Mouse (Mus musculus) limb, embryonic 11.5 days (tissue): ENCODE results near the gene Muc1. TPM values are rescaled to one million over a fixed set of nuclear protein-coding genes. Genes with fewer than 3 reads are reported as not detected.

Source experiments
- ATAC-seq: fragments of 200-750 bp; cut with Nextera tagmentation; 2 replicates; pipeline ENCODE4 v1.8.0; 2017; ENCODE audit warnings: low read depth; ENCODE audit not compliant: insufficient number of reproducible peaks, low FRiP score, low TSS enrichment
- DNase-seq: peaks from one replicate; pipeline ENCODE4 v3.0.0-alpha.2; 2015; ENCODE audit warnings: low spot score
- H3K27ac ChIP-seq: fragments of 300-500 bp; sonication (generic); replicated peaks from 2 replicates; pipeline ENCODE4 v1.5.1; 2014; ENCODE audit warnings: low read depth, mild to moderate bottlenecking, low read length
- H3K27me3 ChIP-seq: fragments of 300-500 bp; sonication (generic); 2 replicates; pipeline ENCODE4 v1.6.1; 2014; ENCODE audit warnings: mild to moderate bottlenecking, low read length, mixed read lengths; ENCODE audit not compliant: control insufficient read depth, insufficient read depth
- H3K36me3 ChIP-seq: fragments of 300-500 bp; sonication (generic); 2 replicates; pipeline ENCODE4 v1.6.1; 2014; ENCODE audit warnings: mild to moderate bottlenecking, low read length, moderate library complexity, mixed read lengths; ENCODE audit not compliant: control insufficient read depth, insufficient read depth
- H3K4me1 ChIP-seq: fragments of 300-500 bp; sonication (generic); 2 replicates; pipeline ENCODE4 v1.6.1; 2014; ENCODE audit warnings: low read length, mixed read lengths; ENCODE audit not compliant: control insufficient read depth, insufficient read depth
- H3K4me2 ChIP-seq: fragments of 300-500 bp; sonication (generic); 2 replicates; pipeline ENCODE4 v1.6.1; 2014; ENCODE audit warnings: low read depth, mild to moderate bottlenecking, moderate library complexity; ENCODE audit not compliant: severe bottlenecking
- H3K4me3 ChIP-seq: fragments of 300-500 bp; sonication (generic); 2 replicates; pipeline ENCODE4 v1.5.1; 2014; ENCODE audit warnings: low read depth, low read length
- H3K9ac ChIP-seq: fragments of 300-500 bp; sonication (generic); 2 replicates; pipeline ENCODE4 v1.6.1; 2014; ENCODE audit warnings: mild to moderate bottlenecking, low read length
- H3K9me3 ChIP-seq: fragments of 300-500 bp; sonication (generic); 2 replicates; pipeline ENCODE4 v1.6.1; 2016; ENCODE audit warnings: low read length; ENCODE audit not compliant: control insufficient read depth
- WGBS: fragments of 180-500 bp; shearing (Covaris S2); extraction: QIAGEN DNeasy Blood & Tissue Kit; methylation state at CpG from one replicate; pipeline ENCODE4 v1.1.7; 2014; 5-methylcytosine and 5-hydroxymethylcytosine counted together
- microRNA counts: library from miRNA; unstranded; fragments of <30 nt; microRNA quantifications from one replicate; lab custom pipeline; 2016
- microRNA-seq: library from miRNA; unstranded; fragments of <30 nt; microRNA quantifications from one replicate; pipeline ENCODE4, GENCODE M21; 2016
- polyA plus RNA-seq: library from polyadenylated mRNA; unstranded; fragments of >200 nt; fragmentation: Nextera tagmentation; extraction: Ambion mirVana; gene quantifications from 2 replicates; pipeline ENCODE4 v1.2.1, GENCODE M21; 2014

Gene Muc1
- polyA plus RNA-seq, 1 experiment from 2014 or later, result 0.68 TPM

DNA sequence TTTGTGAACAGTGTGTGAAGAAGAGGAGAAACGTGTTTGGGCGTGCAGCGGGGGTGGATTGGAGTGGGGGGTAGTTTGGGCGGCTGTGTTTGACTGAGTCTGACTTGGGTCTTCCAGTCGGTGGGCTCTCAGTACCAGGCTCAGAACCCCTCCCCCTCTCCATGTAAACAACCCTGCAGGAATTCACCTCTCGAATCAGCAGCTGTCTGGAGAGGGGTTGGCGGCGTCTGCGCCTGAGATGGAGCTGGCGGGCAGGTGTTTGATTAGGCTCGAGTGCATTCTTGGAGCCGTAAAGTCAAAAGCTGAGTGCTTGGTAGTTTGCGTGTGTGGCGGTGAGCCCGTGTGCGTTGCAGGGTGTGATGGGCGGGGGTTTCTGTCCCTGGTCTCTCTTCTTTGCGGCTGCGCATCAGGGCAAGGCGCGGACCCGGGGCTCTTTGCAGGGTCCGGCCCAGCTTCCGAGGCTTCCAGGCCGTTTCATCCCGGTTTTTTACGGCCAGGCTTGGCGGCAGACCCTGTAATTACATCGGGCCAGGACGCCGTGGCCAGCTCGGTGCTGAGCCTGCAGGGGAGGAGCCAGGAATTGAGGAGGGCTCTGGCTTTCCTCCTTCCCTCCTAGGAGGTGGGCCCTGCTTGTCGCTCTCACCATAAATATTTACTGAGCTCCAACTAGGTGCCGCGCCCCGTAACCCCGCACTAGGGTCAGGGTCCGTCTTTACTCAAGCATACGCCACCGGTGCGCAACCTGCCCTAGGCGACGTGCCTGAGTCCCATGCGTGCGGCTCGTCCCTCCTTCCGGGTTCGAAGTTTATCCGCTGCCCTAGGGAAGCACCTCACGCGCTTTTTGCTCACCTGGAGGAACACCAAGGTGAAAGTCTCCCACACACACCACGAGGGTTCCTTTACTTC, 52.0 kb downstream of the Muc1 start, which contains the start of gene Efna1:
TSS of gene Efna1 (minus strand) at position 537 of the 906 bp plus-strand sequence.
- DNase-seq (peak; percentile 74), ATAC-seq (peak; percentile 56)
- Histone ChIP-seq H3K4me1 (peaks cover 44% of the 10 kb centered on the region), H3K27me3 (0 out of 2 replicates have a peak, but pooled peaks cover 6% of the 10 kb centered on the region), H3K27ac (peak within 1 kb of the TSS; percentile 62), H3K4me2 (peak within 1 kb of the TSS; percentile 95), H3K9me3 (no peaks in the 10 kb centered on the region), H3K4me3 (peak within 1 kb of the TSS; percentile 57), H3K36me3 (no peaks in the 10 kb centered on the region), H3K9ac (peak within 1 kb of the TSS; percentile 65)
- WGBS, result under 1% methylated on average over 52 of the region's 52 CpGs

DNA sequence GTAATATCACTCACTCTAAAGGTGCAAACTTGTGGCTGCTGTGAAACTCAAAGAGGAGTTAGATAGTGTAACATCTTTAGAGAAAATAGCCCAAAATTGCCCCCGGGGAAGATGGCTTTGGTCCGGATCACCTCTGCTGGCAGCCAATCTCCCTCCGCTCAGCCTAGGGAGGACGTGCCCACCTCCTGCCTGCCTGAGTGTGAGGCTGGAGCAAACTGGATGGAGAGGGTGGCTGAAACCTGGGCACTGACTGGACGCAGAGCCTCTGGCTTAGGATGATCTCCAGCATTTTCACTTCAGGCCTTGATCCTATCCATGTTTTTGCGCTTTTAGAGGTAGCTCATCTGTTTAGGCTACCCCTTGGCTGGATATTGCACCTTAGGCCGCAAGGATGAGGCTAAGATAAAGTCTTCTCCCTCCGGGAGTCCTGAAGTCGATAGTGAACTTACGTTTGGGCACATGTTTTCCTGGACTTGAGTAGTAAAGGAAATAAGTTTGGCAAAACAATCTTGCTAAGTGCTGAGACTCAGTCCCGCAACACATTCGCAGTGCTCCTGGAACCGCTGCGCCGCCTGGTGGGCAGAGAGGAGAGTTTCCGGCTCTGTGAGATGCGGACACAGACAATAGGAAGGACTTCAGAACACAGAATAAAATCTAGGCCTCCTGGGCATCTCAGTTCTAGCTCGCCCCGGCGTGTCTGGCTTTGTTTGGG, 52.9 kb downstream of the Muc1 start:
- Histone ChIP-seq H3K4me2 (peak overlapping the region; percentile 95), H3K4me1 (peaks cover 40% of the 10 kb centered on the region), H3K4me3 (peak overlapping the region; percentile 57), H3K9ac (peak overlapping the region; percentile 56), H3K9me3 (no peaks in the 10 kb centered on the region), H3K27ac (peak overlapping the region; percentile 62; the same call in 1 of the 2 replicates), H3K36me3 (no peaks in the 10 kb centered on the region), H3K27me3 (0 out of 2 replicates have a peak, but pooled peaks cover 6% of the 10 kb centered on the region)
- ATAC-seq, result no peak
- DNase-seq, result peak; percentile 90
- WGBS, result 11% methylated on average over 20 of the region's 20 CpGs

DNA sequence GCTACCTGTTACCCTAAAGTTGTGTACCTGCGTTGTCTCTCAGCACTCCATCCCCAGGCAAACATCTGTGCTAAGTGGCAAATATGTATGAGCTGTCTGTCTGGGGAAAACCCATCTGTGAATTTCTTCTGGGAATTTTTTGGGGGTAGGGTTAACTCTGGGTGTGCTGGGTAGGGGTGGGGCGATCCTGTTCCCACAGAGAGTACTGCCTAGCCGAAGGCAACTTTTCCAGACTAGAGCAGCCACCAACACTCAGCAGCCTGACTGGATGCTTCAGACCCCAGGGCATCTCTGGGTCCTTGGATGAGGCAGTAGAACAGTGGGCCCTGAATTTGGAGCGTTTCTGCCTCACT, 53.4 kb downstream of the Muc1 start:
- Histone ChIP-seq H3K4me1 (peaks cover 35% of the 10 kb centered on the region), H3K4me2 (peak overlapping the region; percentile 95; the same call in 1 of the 2 replicates)

More for the DNA sequence above, 53.4 kb downstream of the Muc1 start:
- ATAC-seq (no peak), DNase-seq (no peak)
- Histone ChIP-seq H3K27me3 (0 out of 2 replicates have a peak, but pooled peaks cover 6% of the 10 kb centered on the region), H3K9ac (no peak overlapping the region), H3K9me3 (no peaks in the 10 kb centered on the region), H3K27ac (no peak overlapping the region), H3K4me3 (no peak overlapping the region), H3K36me3 (no peaks in the 10 kb centered on the region)
- WGBS, result 25% methylated on average over 4 of the region's 4 CpGs

MicroRNA genes within 50 kb of the gene (microRNA counts, 519-probe panel; counts per million panel counts)
- 1,929 counts per million, percentile 15 among the panel's probes with 10 or more counts for microRNA mmu-miR-92b (lab: Ali Mortazavi, UCI)

Small RNAs within 50 kb of the gene (microRNA-seq; reads per million reads assigned to microRNA genes)
- gene Mir92b, result 542 reads per million, percentile 67 among the genes with 10 or more reads in this experiment

Other genes with a start within 250 kb of the Muc1 start
- gene Rusc1, start 135.7 kb upstream of the Muc1 start, polyA plus RNA-seq, result 13.8 TPM in 2 replicates
- not detected in 2 replicates for gene Gm43738, start 128.0 kb upstream of the Muc1 start, polyA plus RNA-seq
- 315 and 326 TPM in 2 replicates for gene Fdps, start 127.1 kb upstream of the Muc1 start, polyA plus RNA-seq
- 1.2 and 1.6 TPM in 2 replicates for gene Pklr, start 92.9 kb upstream of the Muc1 start, polyA plus RNA-seq
- gene Hcn3, start 68.9 kb upstream of the Muc1 start, polyA plus RNA-seq, result 1.0 and 1.1 TPM in 2 replicates
- 34.8 and 35.2 TPM in 2 replicates for gene Clk2, start 64.3 kb upstream of the Muc1 start, polyA plus RNA-seq
- gene Scamp3, start 51.6 kb upstream of the Muc1 start, polyA plus RNA-seq, result 107 and 110 TPM in 2 replicates
- 24.0 and 27.1 TPM in 2 replicates for gene Fam189b, start 45.9 kb upstream of the Muc1 start, polyA plus RNA-seq
- 30.7 and 33.1 TPM in 2 replicates for gene Gba, start 26.1 kb upstream of the Muc1 start, polyA plus RNA-seq
- gene Thbs3, start 13.9 kb upstream of the Muc1 start, polyA plus RNA-seq, result 21.0 and 21.6 TPM in 2 replicates
- gene Mtx1, start 2.0 kb upstream of the Muc1 start, polyA plus RNA-seq, result 213 and 231 TPM in 2 replicates
- gene Krtcap2, start 16.9 kb downstream of the Muc1 start, polyA plus RNA-seq, result 272 and 295 TPM in 2 replicates
- gene Trim46, start 17.3 kb downstream of the Muc1 start, polyA plus RNA-seq, result 4.0 and 5.5 TPM in 2 replicates
- 93.3 and 106 TPM in 2 replicates for gene Dpm3, start 30.3 kb downstream of the Muc1 start, polyA plus RNA-seq
- gene Slc50a1, start 41.5 kb downstream of the Muc1 start, polyA plus RNA-seq, result 46.4 and 47.2 TPM in 2 replicates
- gene Efna1, start 52.1 kb downstream of the Muc1 start, polyA plus RNA-seq, result 42.4 and 47.7 TPM in 2 replicates
- 13.9 and 19.3 TPM in 2 replicates for gene Efna3, start 93.9 kb downstream of the Muc1 start, polyA plus RNA-seq
- 46.9 and 48.9 TPM in 2 replicates for gene Efna4, start 109.0 kb downstream of the Muc1 start, polyA plus RNA-seq
- gene Adam15, start 120.9 kb downstream of the Muc1 start, polyA plus RNA-seq, result 17.8 and 21.0 TPM in 2 replicates
- gene Dcst2, start 132.9 kb downstream of the Muc1 start, polyA plus RNA-seq, result 0.23 and 0.28 TPM in 2 replicates
- 0.37 and 0.44 TPM in 2 replicates for gene Dcst1, start 136.2 kb downstream of the Muc1 start, polyA plus RNA-seq
- gene Zbtb7b, start 165.7 kb downstream of the Muc1 start, polyA plus RNA-seq, result 0.41 and 0.45 TPM in 2 replicates
- 0.61 TPM in 1 of 2 replicates, not detected in the other for gene Lenep, start 173.7 kb downstream of the Muc1 start, polyA plus RNA-seq
- 19.0 and 21.9 TPM in 2 replicates for gene Flad1, start 182.8 kb downstream of the Muc1 start, polyA plus RNA-seq
- gene Cks1b, start 189.3 kb downstream of the Muc1 start, polyA plus RNA-seq, result 774 and 797 TPM in 2 replicates
- gene Shc1, start 189.4 kb downstream of the Muc1 start, polyA plus RNA-seq, result 55.7 and 64.5 TPM in 2 replicates
- 64.3 and 65.5 TPM in 2 replicates for gene Pygo2, start 201.2 kb downstream of the Muc1 start, polyA plus RNA-seq
- gene Pbxip1, start 207.6 kb downstream of the Muc1 start, polyA plus RNA-seq, result 10.3 and 11.5 TPM in 2 replicates
- 58.6 and 64.0 TPM in 2 replicates for gene Pmvk, start 225.5 kb downstream of the Muc1 start, polyA plus RNA-seq